Mouse (Mus musculus) lung, embryonic 14.5 days (tissue): ENCODE results near the gene Myd88. TPM values are rescaled to one million over a fixed set of nuclear protein-coding genes. Genes with fewer than 3 reads are reported as not detected.
"Not testable (repeated sequence)": the region's sequence is repeated elsewhere in the genome, so short reads cannot be mapped to it uniquely, and the experiment has no call there.

Experiments used
- ATAC-seq: fragments of 200-750 bp; cut with Nextera tagmentation; 2 replicates; pipeline ENCODE4 v1.8.0; 2017; ENCODE audit warnings: mild to moderate bottlenecking, moderate TSS enrichment, moderate library complexity; ENCODE audit not compliant: insufficient read depth
- DNase-seq: peaks from one replicate; pipeline ENCODE4 v3.0.0-alpha.2; 2015
- H3K27ac ChIP-seq: fragments of 300-500 bp; sonication (generic); 2 replicates; pipeline ENCODE4 v1.5.1; 2014; ENCODE audit warnings: low read depth, mild to moderate bottlenecking, moderate library complexity
- H3K27me3 ChIP-seq: fragments of 300-500 bp; sonication (generic); 2 replicates; pipeline ENCODE4 v1.6.1; 2014; ENCODE audit warnings: low read length, control low read depth; ENCODE audit not compliant: insufficient read depth
- H3K36me3 ChIP-seq: fragments of 300-500 bp; sonication (generic); 2 replicates; pipeline ENCODE4 v1.6.1; 2014; ENCODE audit warnings: control low read depth; ENCODE audit not compliant: insufficient read depth
- H3K4me1 ChIP-seq: fragments of 300-500 bp; sonication (generic); 2 replicates; pipeline ENCODE4 v1.6.1; 2014; ENCODE audit warnings: antibody characterized with exemption, control low read depth; ENCODE audit not compliant: insufficient read depth
- H3K4me2 ChIP-seq: fragments of 300-500 bp; sonication (generic); 2 replicates; pipeline ENCODE4 v1.6.1; 2014; ENCODE audit warnings: mild to moderate bottlenecking
- H3K4me3 ChIP-seq: fragments of 300-500 bp; sonication (generic); 2 replicates; pipeline ENCODE4 v1.5.1; 2014; ENCODE audit warnings: low read depth, low read length
- H3K9ac ChIP-seq: fragments of 300-500 bp; sonication (generic); 2 replicates; pipeline ENCODE4 v1.6.1; 2014
- H3K9me3 ChIP-seq: fragments of 300-500 bp; sonication (generic); 2 replicates; pipeline ENCODE4 v1.6.1; 2016; ENCODE audit warnings: low read depth, low read length, control low read depth
- CTCF ChIP-seq: IDR thresholded peaks from 2 replicates; pipeline ENCODE4 v1.5.1; 2016; ENCODE audit warnings: antibody characterized with exemption, low read depth
- WGBS: fragments of 180-500 bp; shearing (Covaris S2); extraction: QIAGEN DNeasy Blood & Tissue Kit; methylation state at CpG from one replicate; pipeline ENCODE4 v1.1.7; 2014; 5-methylcytosine and 5-hydroxymethylcytosine counted together
- polyA plus RNA-seq: library from polyadenylated mRNA; unstranded; fragments of >200 nt; fragmentation: Nextera tagmentation; extraction: Ambion mirVana; gene quantifications from 2 replicates; pipeline ENCODE4 v1.2.1, GENCODE M21; 2014

Gene Myd88
- polyA plus RNA-seq, 1 experiment from 2014 or later: 21.8 TPM

DNA sequence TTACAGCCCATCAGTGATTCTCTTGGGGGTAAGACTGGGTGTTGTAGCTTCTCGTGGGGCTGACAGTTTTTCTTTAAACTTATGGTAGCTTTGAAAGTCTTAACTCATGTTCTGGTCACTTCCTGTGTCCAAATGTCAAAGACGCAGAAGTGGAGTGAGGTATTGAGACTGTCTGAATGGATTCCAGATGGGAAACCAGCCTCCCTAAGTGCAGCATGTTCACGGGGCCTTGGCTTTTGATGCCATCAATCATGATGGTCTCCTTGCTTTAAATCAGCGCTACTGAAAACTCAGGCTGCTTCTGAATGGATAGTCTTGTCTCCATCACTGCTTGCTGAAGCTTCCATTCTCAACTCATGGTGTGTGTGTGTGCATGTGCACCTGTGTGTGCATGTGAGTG is 30.0 kb upstream of the Myd88 start:
- H3K4me1 ChIP-seq: no peaks in the 10 kb centered on the region
- no peaks in the 10 kb centered on the region for H3K27me3 ChIP-seq
- no peak overlapping the region for H3K4me2 ChIP-seq
- ATAC-seq (no peak), DNase-seq (no peak)
- no peak overlapping the region for H3K9ac ChIP-seq
- no peak overlapping the region for H3K27ac ChIP-seq
- H3K36me3 ChIP-seq: 0 out of 2 replicates have a peak, but pooled peaks cover 4% of the 10 kb centered on the region
- no peak for TF ChIP-seq CTCF
- WGBS: 59% methylated on average over 4 of the region's 4 CpGs
- H3K9me3 ChIP-seq: no peaks in the 10 kb centered on the region
- H3K4me3 ChIP-seq: no peak overlapping the region

DNA sequence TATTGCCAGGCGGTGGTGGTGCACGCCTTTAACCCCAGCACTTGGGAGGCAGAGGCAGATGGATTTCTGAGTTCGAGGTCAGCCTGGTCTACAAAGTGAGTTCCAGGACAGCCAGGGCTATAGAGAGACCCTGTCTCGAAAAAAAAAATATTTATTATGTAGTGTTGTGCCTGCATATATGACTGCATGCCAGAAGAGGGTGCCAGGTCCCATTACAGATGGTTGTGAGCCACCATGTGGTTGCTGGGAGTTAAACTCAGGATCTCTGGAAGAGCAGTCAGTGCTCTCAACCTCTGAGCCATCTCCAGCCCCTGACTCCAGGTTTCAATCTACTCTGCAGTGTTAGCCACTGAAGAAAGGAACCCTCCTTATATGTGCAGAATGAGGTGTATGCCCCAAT is 29.6 kb upstream of the Myd88 start:
- H3K27me3 ChIP-seq, ATAC-seq, H3K36me3 ChIP-seq, H3K9ac ChIP-seq, H3K9me3 ChIP-seq, H3K27ac ChIP-seq, H3K4me1 ChIP-seq, DNase-seq, H3K4me2 ChIP-seq, H3K4me3 ChIP-seq: not testable (repeated sequence)
- TF ChIP-seq CTCF: peak; percentile 28; the same call in 1 of the 2 replicates
- 75% methylated on average over 4 of the region's 4 CpGs for WGBS

DNA sequence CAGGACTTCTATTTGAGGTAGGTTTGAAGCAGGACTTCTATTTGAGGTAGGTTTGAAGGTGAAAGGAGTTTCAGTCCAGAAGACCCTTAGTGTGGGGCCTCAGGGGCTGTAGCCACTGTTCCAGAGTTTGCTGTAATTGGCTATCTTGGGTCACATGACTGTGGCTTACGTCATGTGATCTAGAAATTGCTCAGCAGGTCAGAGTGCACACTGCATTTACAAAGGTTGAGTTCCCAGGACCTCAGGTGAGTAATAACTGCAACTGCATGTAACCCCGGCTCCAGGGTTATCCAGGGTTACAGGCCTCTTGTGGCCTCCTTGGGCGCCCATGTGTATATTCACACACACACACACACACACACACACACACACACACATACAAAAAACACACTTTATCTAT is 27.2 kb upstream of the Myd88 start:
- Histone ChIP-seq H3K9ac (no peak overlapping the region), H3K4me1 (no peaks in the 10 kb centered on the region), H3K9me3 (no peaks in the 10 kb centered on the region), H3K27ac (no peak overlapping the region), H3K36me3 (0 out of 2 replicates have a peak, but pooled peaks cover 4% of the 10 kb centered on the region), H3K27me3 (no peaks in the 10 kb centered on the region), H3K4me2 (no peak overlapping the region), H3K4me3 (no peak overlapping the region)
- ATAC-seq: no peak
- DNase-seq: no peak
- WGBS: 94% methylated on average over 3 of the region's 3 CpGs
- TF ChIP-seq CTCF: no peak

DNA sequence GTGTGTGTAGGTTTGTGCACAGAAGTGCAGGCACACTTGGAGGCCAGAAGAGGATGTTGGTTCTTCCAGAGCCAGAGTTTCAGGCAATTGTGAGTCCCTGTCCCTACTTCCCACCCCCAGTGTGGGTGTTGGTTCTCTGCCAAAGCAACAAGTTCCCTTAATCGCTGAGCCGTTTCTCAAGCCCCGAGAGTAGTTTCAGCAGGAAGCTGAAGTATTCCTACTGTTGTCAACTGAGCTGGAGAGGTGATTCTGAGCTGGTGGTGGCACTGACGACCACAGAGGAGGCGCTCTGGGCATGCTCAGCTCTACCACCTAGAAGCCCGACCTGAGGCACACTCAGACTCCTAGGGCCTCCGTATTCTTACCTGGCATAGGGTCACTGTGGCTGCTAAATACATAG is 24.1 kb upstream of the Myd88 start, which contains the start of gene Slc22a14:
TSS of gene Slc22a14 (minus strand) at position 270 of the 400 bp plus-strand sequence.
- peak; percentile 48 for DNase-seq
- Histone ChIP-seq H3K4me3 (no peak within 1 kb of the TSS), H3K27me3 (no peaks in the 10 kb centered on the region), H3K4me1 (no peaks in the 10 kb centered on the region), H3K36me3 (0 out of 2 replicates have a peak, but pooled peaks cover 4% of the 10 kb centered on the region), H3K9ac (no peak within 1 kb of the TSS), H3K9me3 (no peaks in the 10 kb centered on the region), H3K4me2 (no peak within 1 kb of the TSS), H3K27ac (no peak within 1 kb of the TSS)
- 54% methylated on average over 7 of the region's 7 CpGs for WGBS
- no peak for ATAC-seq
- no peak for TF ChIP-seq CTCF

DNA sequence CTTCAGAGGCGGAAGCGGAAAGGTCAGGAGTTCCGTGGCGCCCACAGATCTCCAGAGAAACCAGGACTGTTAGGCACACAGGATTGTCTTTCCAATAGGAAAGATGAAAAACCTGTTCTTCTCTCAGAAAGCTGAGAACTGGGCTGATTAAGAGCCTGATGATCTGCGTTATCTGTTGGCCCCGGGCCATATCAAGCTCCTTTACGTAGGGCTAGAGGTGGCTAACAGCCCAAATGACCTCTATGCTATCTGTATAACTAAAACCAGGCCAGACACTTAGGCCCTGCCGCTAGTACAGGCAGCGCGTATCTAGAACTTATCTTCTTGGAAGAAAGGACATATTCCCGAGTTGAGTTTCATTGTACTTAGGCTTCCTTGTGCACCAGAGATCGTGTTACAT is 22.0 kb upstream of the Myd88 start:
- DNase-seq: no peak
- ATAC-seq: no peak
- H3K36me3 ChIP-seq: no peaks in the 10 kb centered on the region

DNA sequence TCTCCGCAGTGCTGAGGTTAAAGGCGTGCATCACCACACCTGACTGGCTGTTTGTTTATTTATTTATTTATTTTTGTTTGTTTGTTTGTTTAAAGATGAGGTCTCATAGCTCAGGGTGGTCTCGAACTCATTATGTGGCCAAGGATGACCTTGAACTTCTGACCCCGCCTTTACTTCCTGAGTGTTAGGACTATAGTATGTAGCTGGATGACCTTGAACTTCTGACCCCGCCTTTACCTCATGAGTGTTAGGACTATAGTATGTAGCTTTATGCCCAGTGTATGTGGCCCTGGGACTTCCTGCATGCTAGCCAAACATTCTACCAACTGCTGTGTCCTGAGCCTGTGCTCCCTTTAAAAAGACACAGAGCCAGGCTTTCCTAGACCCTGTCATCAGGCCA is 20.2 kb upstream of the Myd88 start:
- H3K4me3 ChIP-seq: no peak overlapping the region
- DNase-seq (no peak), ATAC-seq (no peak)
- no peaks in the 10 kb centered on the region for H3K27me3 ChIP-seq
- H3K27ac ChIP-seq: no peak overlapping the region
- no peaks in the 10 kb centered on the region for H3K36me3 ChIP-seq
- no peak overlapping the region for H3K9ac ChIP-seq
- H3K9me3 ChIP-seq: no peaks in the 10 kb centered on the region
- no peaks in the 10 kb centered on the region for H3K4me1 ChIP-seq
- H3K4me2 ChIP-seq: no peak overlapping the region
- TF ChIP-seq CTCF: no peak
- WGBS: 88% methylated on average over 5 of the region's 5 CpGs

More for the DNA sequence above, 22.0 kb upstream of the Myd88 start:
- Histone ChIP-seq H3K27me3 (no peaks in the 10 kb centered on the region), H3K4me3 (no peak overlapping the region), H3K9me3 (no peaks in the 10 kb centered on the region), H3K4me1 (no peaks in the 10 kb centered on the region), H3K4me2 (no peak overlapping the region), H3K9ac (no peak overlapping the region), H3K27ac (no peak overlapping the region)
- no peak for TF ChIP-seq CTCF
- 72% methylated on average over 12 of the region's 12 CpGs for WGBS

DNA sequence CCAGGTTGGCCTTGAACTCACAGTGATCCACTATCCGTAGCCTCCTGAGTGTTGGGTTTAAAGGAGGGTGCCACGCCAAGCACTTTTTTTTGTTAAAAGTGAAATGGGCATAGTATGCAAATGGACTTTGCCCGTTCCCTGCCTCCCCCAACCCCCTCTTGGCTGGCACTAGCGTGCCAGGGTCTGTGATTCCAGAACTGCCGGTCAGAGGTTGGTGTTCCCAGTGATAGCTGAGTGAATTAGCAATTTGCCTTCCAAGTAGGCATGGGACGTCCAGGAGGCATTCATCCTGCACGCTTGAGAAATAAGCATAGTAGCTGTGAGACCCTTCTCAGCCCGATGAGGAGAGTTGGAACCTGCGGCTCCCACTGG is 16.8 kb upstream of the Myd88 start:
- WGBS: 34% methylated on average over 9 of the region's 9 CpGs
- Histone ChIP-seq H3K9ac (peak overlapping the region; percentile 72), H3K4me2 (peak overlapping the region; percentile 95), H3K9me3 (no peaks in the 10 kb centered on the region), H3K4me1 (no peaks in the 10 kb centered on the region), H3K27me3 (no peaks in the 10 kb centered on the region), H3K36me3 (no peaks in the 10 kb centered on the region), H3K4me3 (peak overlapping the region; percentile 70), H3K27ac (no peak overlapping the region)
- DNase-seq (no peak), ATAC-seq (no peak)
- no peak for TF ChIP-seq CTCF
